Mouse (Mus musculus) frontal cortex, adult 2 months (tissue): ENCODE data around the gene Rab14. TPM values are rescaled to one million over a fixed set of nuclear protein-coding genes. Genes with fewer than 3 reads are reported as not detected.

ENCODE experiments used
- DNase-seq, 2 experiments: peaks; one replicate each; pipeline ENCODE4 v3.0.0; 2022; ENCODE audit warnings: low spot score in 1 of 2; ENCODE audit errors: extremely low spot score in 1 of 2
- polyA plus RNA-seq: library from polyadenylated mRNA; depleted of rRNA; stranded (reverse); fragments of >200 nt; gene quantifications from 2 replicates; pipeline ENCODE4 v1.2.3, GENCODE M21; 2012

Gene Rab14
- polyA plus RNA-seq, 1 experiment = 186 TPM

DNA sequence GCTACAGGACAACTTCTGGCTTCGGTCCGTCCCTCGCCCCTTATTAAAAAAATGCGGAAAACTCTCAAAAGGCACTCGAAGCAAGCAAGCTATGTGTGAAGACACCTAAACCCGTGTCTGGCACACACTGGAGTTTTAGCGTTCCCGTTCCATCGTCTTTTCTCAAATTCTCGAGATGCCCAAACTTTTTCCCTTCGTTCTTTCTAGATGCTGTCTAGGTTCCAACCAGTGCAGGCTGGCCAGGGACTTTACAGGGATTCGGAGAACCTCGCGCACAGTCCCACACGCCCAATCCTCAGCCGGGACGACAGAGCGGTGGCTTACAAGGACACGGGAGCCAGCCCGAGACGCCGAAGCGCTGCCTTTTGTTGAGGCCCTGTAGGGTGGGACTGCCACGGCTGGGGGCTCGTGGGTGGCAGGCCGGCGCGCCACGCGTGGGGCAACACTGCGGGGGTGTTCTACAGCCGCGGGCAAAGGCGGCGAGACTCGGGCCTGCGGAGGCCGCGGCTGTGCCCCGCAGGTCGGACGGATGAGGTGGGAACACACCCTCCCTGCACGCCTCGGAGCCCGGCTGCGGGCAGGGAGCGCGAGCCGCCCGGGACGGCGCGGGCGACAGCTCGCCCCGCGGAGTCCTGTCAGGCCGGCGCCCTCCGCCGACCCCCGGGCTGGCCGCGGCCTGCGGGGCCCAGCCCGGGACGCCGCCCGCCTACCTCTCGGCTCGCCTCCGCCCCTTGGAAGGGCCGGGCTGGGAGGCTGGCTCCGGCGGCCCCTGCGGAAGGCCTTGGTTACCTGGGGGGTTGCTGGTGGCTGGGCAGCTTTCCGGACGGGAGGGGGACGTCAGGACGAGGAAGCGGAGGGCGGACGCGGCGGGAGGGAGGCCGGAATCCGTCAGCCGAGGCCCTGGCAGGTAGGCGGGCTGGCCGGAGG lies 686 bp downstream of the Rab14 start:
- peak in 1 of 2 experiments; percentile 46 for DNase-seq

DNA sequence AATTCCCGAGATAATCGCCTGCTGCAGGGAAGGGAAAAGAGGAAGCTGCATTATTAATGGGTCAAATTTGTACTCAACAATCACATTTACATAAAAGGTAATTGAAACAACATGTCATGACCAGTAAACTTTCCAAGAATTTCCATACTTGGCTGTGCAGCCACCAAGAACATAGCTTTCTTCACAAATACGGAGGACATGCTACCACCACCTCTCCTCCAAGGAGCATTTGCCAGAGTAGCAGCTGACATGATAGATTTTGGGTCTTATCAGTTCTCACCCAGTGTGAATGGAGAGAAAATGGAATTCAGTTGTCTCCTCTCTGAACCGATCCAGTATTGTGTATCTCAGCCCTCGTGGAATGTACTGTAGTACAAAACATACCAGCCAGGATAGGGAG lies 1.4 kb downstream of the Rab14 start:
- no peak for DNase-seq

DNA sequence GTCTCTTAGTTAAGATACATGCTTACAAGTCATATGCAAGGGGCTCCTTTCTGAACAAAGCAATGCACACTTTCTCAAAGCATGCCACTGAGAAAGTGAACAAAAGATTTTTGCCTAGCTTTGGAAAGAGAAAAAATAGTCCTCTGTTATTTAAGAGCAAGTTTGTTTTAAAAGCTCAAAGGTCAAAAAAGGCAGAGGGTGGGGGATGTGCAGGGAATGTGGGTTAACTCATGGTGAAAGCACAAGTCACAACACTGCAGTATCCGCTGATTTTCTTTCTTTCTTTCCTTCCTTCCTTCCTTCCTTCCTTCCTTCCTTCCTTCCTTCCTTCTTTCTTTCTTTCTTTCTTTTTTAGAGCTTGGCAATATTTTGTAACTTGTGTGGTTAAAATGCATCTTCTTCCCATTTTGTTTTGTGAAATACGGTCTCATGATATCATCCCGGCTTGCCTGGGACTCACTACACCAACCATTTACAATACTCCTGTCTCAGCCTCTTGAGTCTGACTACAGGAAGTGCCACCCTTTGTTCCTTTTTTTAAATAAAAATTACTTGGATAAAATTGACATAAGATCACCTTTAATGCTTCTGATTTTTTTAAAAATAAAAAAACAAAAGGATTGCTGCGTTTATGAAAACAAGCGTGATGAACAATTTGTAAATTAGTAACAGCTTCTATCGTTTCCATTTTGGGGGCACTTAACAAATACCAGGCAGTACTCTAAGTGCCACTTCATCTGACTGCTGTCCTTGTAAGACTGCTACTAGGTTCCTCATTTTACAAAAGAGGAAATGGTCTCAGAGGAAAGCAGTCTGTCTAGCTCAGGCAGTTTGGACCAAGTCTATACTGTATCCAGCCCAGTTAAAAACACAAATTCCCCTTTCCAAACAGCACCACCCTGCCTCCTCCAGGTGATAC lies 5.0 kb downstream of the Rab14 start:
- DNase-seq = no peak

DNA sequence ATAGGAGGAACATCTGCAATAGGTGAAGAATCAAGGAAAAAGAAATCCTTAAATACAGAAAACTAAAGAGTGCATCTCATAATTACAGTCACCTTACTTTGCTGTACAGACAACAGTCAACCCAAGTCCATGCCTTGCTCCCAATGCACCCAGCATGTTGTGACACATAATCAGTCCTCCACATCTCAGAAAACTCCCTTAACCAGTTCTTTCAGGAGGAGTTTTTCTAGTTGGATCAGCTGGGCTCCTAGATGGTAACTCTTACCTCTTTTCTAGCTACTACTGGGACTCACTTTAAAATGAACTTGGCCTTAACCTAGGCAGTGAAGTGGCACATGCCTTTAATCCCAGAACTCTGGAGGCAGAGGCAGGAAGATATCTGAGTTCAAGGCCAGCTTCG lies 6.9 kb downstream of the Rab14 start:
- DNase-seq = no peak

DNA sequence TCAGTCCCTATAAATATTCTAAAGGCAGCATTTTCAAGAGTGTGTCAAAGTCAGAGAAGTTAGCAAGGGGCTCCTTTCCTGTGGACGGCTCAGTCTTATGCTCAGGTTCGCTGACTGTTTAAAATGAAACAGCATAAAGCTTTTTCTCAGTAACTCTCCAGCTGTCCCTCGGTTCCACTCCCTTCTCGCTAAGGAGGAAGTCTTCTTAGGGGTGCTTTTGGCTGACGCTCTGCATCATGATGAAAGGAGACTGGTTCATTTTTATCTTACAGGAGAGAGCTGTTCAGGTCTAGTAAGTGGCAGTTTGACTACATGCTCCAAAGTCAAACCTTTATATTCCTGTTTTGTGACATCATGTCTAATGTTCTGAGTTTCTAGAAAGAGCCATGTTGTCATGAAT lies 12.0 kb downstream of the Rab14 start:
- no peak for DNase-seq

DNA sequence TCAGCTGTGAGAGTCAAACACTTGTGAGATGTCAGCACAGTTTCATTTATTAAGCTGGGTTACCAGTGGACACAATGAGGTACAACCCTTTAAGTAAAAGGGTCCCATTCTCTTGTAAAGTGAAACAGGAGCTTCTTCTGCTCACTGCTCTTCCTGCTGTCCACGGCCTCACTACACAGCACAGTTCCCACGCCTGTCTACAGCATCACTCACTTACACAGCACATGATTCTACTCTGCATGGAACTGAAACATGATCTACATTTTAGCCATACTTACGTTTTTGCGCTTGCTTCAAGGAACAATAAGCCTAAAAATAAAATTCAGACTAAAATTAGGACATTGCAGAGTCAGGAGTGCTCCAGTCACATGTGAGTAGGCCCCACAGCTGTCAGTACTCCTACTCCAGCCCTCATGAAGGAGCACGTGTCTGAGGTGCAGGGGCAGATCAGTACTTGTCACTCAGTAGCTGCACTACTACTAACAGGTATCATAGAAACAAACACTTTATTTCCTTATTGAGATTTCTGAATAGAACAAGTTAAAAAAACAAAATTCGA lies 17.7 kb downstream of the Rab14 start:
- peak in 1 of 2 experiments; percentile 45 for DNase-seq

DNA sequence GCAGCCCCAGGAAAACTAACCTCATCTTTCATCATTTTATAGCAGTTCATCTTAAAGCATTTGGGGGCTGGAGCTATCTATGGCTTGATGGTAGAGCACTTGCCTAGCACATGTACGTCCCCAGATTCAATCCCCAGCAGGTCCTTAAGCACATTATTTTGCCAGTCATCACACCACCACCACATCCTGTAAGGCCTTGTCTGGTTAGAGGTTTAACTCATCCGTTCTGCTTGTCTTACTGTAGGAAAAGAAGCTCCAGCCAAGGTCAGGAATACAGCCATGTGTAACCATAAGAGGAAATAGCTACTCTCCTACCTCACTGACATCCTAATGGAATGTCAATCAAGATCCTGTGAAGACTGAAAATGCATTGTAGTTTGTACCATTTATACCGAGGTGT lies 22.8 kb downstream of the Rab14 start:
- no peak for DNase-seq

DNA sequence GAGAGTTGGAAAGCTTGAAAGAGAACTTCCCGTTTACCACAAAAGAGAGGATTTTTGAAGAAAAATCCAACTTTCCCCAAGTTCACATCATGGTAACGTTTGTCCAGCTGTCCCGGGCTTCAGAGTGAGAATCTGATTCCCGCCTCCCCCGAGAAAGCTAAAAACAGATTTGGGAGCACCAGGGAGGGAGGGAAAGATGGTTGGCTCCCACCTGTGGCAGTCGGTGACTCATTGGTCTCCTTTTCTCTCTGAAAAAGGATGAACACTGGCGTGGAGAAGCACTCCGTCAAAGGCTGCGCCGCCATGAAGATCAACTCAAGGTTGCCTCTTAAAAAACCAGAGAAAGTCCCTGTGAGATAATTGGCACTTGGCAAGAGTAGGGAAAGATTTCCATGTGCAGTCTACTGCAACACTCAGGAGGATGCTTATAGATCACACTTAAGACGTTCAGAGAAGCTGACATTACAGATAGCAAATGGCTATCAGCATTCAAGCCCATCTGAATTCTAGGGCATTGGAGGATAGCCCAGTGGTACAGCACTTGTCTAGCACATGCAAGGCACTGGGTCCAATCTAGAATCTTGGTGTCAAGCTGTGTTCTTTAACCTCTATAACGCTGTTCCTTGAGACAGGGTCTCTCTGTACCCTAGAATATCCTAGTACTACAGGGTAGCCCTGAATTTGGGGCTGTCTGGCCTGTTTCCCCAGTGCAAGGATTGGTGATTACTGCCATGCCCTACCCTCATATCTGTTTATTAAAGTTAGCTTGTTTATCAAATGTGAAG lies 25.4 kb downstream of the Rab14 start:
- peak in 1 of 2 experiments; percentile 66 for DNase-seq

DNA sequence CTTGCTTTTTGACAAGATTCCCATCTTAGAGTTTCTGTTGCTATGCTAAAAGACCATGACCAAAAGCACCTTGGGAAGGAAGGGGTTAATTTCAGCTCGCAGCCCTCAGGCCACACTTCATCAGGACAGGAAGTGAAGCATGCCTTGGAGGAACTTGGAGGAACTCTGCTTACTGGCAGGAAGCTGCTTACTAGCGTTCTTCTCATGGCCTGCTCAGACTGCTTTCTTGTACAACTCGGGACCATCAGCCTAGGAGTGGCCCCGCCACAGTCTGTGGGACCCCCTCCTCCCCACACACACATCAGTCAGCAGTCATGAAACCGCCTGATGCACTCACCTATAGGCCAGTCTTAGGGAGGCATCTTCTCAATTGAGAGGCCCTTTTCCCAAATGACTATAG lies 26.8 kb downstream of the Rab14 start:
- no peak for DNase-seq

DNA sequence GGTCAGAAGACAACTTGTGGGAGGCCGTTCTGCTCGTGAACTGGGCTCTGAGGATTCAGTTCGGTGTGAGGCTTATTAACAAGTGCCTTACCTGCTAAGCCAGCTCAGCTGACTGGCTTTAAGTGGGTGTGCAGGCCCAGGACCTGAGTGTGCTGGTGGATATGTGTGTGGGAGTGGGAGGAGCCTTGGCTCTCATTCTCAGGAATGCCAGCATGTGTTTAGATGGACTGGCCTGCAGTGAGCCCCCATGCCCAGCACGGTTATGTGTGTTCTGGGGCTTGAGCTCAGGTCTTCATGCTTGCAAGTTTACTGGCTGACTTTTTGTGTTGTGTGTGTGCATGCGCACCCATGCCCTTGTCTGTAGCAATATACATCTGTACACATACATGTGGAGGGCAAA lies 27.3 kb downstream of the Rab14 start:
- DNase-seq = no peak

DNA sequence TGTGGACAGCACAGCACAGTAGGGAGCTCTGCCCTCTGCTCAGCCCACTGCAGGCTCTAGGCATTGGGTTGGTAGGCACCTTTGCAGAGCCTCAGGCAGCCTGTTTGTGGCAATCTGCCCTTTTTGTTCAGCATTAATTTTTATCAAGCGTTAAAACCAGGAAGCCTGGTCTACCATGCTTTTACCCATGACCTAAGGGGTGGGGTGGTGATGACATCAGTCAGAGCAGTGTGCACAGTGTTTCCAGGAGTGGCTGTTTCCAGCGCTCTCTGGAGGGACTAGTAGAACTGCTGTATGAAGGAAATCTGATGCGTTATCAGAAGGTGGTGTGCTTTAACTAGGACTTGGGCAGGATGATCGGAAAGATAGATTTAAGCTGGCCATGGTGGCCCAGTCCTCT lies 28.7 kb downstream of the Rab14 start:
- no peak for DNase-seq

DNA sequence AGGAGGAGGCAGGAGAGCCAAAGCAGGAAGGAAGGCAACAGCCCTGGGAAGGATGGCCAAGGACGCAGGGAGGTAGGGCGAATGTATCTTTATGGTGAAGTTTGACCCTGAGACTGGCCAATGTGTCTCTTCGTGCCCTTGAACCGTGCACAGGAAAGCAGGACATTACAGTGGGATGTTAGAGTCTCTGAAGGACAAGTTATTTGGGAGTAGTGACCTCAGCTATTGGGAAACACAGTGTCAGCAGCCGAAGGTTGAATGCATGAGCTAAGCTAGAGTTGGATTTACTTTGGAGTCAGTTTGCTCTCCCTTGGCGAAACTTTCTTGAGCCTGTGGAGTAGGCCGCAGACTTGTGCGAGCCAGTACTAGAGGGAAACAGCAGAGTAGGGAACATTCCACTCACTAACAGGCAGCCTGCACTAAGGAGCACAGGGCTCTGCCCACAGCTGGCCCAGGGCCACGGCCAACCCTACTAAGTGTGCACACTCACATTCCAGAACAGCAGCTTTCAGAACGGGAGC lies 29.5 kb downstream of the Rab14 start:
- no peak for DNase-seq

DNA sequence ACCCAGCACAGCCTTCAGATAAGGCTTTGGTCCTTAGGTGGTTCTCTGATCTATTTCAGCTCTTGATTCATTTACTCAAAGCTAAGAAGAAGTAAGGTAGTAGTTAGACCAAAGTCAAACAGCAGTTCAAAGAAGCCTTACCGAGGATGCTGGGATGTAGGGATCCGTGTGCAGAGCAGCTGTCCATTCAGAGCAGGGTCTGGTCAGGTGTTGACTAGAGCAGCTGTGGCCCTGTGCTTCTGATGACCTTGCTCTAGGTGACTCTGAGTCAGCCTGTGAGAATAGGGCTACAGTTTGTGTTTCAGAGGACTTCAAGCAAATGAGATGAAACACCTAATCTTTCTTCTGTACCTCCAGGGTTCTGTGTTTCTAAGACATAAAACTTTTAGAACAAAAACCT lies 31.5 kb downstream of the Rab14 start:
- no peak for DNase-seq

DNA sequence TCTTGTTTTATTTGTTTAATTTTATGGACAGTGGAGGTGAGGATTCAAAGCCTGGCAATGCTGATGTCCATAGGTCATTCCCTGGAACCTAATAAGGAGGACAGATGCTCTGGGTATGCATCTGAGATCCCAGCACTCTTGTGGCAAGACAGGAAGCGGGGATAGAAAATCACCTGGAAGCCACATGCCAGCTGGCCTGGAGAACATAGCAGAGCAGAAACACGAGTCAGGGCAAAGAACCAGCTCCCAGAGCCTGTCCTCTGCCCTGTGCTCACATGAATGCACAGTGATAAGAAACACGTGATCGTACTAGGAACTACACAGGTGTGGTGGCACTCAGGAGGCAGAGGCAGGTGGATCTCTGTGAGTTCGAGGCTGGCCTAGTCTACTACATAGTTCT lies 34.1 kb downstream of the Rab14 start:
- DNase-seq = no peak

DNA sequence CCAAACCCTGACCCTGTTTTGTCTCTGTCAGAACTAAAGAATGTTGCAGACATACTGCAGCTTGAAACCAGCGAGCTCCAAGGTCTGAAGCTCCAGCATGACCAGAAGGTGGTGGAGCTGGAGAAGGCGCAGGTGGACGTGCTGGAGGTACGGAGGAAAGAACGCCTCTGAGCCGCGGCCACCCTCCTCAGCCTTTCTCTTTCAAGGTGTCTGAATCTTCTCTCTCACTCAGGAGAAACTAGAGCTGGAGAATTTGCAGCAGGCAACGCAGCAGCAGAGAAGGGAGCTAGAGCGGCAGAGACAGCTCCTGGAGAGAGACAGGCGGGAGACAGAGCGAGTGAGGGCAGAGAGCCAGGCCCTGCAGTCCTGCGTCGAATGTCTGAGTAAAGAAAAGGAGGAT lies 35.5 kb downstream of the Rab14 start:
- DNase-seq = no peak

DNA sequence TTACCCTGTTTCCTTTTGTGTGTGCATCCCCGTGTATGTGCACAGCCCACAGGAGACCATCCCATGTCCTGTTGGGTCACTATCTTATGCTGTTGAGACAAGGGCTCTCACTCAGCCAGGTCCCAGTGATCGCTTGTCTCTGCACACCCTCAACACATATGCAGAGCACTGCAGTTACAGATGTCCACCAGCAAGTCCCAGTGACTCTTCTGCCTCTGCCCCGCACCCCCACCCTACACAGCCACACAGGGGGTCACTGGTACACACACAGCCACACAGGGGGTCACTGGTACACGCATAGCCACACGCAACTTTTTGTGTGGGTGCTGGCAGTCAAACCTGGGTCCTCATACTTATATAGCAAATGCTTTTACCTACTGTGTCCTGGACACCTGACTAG lies 37.5 kb downstream of the Rab14 start:
- no peak for DNase-seq

DNA sequence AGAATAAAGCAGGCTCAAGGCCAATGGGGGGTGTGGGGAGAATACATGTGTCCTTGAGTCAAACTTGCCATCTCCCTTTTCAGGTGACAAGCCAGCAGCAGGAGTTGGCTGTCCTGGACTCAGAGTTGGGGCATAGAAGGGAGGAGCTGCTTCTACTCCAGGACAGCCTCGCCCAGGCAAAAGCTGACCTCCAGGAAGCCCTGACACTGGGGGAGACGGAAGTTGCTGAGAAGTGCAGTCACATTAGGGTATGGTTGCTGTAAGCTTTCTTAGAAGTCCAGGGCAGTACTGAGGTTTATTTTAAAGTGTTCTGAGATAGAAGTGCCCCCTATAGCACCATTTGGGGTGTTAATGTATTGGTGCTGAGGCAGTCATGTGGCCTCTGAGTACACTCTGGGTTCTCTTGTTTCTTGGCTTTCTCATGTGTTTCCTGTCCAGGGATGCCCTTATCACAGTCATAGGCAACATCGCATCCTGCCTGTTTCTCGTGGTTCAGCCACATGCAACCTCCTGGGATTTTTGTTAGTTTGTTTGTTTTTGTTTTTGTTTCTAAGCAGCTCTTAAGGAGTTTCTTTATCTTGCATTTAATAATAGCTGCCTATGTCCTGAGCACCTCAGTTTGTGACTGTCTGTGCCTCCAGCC lies 39.0 kb downstream of the Rab14 start:
- DNase-seq = no peak

DNA sequence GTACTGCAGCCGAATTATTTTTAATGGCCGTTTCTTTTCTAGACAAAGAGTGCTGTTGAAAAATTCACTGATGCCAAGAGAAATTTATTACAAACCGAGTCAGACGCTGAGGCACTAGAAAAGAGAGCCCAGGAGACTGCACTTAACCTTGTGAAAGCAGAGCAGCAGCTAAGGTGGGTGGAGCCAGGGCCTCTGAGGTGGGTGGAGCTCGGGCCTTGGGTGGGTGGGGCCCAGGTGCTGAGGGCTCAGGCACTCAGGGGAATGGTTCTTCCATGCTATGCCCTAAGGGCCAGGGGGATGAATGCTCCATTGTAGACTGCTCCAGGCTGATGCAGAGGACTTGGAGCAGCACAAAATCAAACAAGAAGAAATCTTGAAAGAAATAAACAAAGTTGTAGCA lies 40.7 kb downstream of the Rab14 start:
- no peak for DNase-seq

DNA sequence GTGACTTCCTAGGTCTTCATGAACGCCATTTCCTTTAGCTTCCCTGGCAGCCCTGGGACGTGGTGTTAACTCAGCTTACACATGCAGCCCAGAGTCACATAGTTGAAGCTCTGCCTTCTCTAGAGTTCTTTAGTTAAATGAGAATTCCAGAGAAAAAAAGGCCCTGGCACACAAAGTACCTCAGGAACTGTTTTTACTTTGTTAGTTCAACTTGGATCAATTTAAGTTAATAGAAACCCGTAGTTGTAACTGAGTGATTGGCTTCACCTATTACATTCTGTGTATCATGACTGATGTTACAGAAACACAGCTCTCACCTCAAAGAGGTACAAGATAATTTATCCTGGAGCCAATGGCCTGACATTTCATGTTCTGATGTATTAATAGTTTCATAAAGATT lies 42.6 kb downstream of the Rab14 start:
- DNase-seq = no peak

DNA sequence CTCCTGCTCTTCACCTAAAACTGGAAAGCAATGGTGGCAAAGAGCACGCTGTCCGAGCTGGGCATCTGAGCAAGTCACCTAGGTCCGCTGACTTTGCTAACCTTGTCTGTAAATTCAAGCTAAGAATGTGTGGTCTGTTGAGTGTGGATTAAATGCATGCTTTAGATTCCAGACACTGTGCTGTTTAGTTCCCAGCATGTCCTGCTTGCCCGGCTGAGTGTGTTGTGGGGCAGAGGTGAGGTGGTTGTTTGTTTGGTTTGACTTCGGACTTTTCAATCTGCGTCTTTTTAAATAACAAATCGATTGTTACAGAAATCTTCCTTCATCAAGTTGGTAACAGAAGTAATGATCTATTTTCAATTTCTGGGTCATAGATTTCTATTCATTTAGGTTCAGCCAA lies 43.1 kb downstream of the Rab14 start:
- DNase-seq = no peak
